In genomic region chr11:8735784-8736183, GRCm38 (mm10) we compare ENCODE assay signal across 4 mouse cellular contexts.
DNase-seq lines count a peak whose midpoint lies in the region; TF ChIP-seq lines count a peak whose summit lies in the region.
"Not testable (repeated sequence)": the region's sequence is repeated elsewhere in the genome, so short reads cannot be mapped to it uniquely, and the experiment has no call there.

No protein-coding gene starts in this region.

- not testable (repeated sequence) for H3K9ac ChIP-seq in ES-Bruce4 (ENCODE audit: low read depth, poor library complexity, severe bottlenecking)

- peaks cover 20% of the 10 kb centered on the region for H3K9me3 ChIP-seq in ES-Bruce4 (replicated peaks; ENCODE audit: control insufficient read depth, insufficient read depth, low read length, poor library complexity, severe bottlenecking)

- H3K4me1 ChIP-seq in ES-Bruce4 (ENCODE audit: control insufficient read depth, insufficient read depth, low read length), result not testable (repeated sequence)

- not testable (repeated sequence) for H3K4me3 ChIP-seq in ES-Bruce4 (ENCODE audit: low read depth, low read length)

- not testable (repeated sequence) for TF ChIP-seq POLR2A in ES-Bruce4 (IDR thresholded peaks at IDR 0.05; ENCODE audit: insufficient read depth, low read length)

- peak; percentile 55 for DNase-seq in ES-CJ7 (ENCODE audit: low read depth, low spot score)
- DNase-seq in R1 (ENCODE audit: low read depth, low spot score), result peak; percentile 72
- DNase-seq in ZHBTc4 (ENCODE audit: low read depth, low spot score), result peak; percentile 65

- TF ChIP-seq EP300 in ES-Bruce4 (IDR thresholded peaks at IDR 0.05; ENCODE audit: insufficient read depth, low read depth, low read length), result not testable (repeated sequence)

- H3K27me3 ChIP-seq in ES-Bruce4 (ENCODE audit: control insufficient read depth, insufficient read depth, low read length, poor library complexity, severe bottlenecking), result not testable (repeated sequence)

- TF ChIP-seq CTCF in ES-Bruce4 (IDR thresholded peaks at IDR 0.05; ENCODE audit: low read depth, low read length), result not testable (repeated sequence)

- H3K36me3 ChIP-seq in ES-Bruce4 (ENCODE audit: control insufficient read depth, insufficient read depth, low read length, poor library complexity, severe bottlenecking), result not testable (repeated sequence)

- H3K27ac ChIP-seq in ES-Bruce4 (ENCODE audit: insufficient read depth, low read length), result peak overlapping the region; percentile 36; the same call in 1 of the 2 replicates
